Mouse (Mus musculus): ENCODE results near the gene Scn9a.

The Scn9a gene

DNA sequence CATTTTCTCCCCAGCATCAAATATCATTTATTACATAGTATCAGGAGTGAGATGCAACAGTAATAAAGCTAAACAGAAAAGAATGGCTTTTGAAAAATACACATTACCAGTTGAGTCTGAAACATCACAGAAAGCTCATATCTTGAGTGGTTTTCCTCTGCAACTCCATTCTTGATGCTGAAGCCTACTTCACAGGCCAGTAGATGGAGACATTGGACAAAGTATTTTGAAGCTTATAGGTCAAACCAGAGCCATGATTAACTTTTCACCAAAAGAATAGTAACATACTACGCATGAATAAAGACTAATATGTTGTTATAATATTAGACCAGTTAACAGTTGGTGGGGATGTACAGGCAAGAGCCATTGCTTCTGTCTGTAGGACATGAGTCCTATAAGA lies 172.3 kb downstream of the Scn9a start:
- DNase-seq (ENCODE audit: low spot score in 2 of 2) = no peak

DNA sequence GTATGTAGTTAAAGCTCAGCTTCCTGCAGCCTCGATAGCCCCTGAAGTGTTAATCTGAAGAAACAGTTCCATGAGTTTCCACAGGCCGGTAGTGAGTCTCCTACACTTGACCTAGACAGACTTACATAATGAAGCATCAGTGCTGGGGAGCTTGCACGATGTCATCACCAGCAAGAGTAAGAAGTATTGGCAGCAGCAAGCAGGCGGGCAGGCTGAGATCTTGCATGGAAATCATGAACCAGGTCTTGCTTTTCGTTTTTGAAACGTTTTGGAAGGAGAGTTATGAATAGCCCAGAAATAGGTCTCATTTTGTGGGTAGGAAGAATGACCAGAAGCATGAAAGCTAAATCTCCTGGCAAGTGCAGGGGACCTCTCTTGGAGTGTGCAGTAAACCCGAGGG lies 194.1 kb downstream of the Scn9a start, which contains the start of gene Scn1a:
Gene Scn1a, minus strand, starts transcription at position 130 of the 400 bp plus-strand sequence.
- DNase-seq (ENCODE audit: low spot score in 2 of 2) = no peak

DNA sequence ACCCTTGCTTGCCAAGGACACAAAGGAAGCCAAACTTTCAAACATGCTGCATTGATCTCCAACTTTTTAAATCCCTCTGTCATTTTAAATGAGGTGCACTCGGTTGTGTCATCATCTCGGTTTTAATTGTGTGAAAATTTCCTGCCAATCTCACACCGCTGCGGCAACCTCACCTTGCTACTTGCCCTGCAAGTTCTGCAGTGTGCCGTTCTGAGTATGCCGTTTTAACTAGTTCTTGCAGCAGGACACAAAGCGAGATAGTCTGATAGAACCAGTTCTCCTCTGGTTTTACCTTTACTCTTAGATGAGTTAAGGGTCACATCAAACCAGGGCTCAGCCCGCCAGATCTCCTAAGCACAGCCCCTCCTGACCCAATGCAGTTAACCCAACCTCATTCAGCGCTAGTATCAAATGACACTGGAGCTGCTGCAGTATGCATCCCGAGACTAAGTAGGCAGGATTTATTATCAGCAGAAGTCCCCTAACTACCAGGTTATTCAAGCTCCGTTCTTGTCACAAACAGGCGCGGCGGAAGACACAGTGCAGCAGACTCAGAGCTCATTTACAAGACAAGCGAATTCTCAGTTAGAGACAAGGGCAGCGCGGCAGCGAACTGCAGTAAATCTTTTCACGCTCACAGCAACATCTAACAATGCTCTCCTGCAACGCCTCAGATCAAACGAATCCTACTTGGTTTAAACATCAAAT lies 194.8 kb downstream of the Scn9a start:
- DNase-seq (ENCODE audit: low spot score in 2 of 2) = peak in 1 of 2 experiments; percentile 8

DNA sequence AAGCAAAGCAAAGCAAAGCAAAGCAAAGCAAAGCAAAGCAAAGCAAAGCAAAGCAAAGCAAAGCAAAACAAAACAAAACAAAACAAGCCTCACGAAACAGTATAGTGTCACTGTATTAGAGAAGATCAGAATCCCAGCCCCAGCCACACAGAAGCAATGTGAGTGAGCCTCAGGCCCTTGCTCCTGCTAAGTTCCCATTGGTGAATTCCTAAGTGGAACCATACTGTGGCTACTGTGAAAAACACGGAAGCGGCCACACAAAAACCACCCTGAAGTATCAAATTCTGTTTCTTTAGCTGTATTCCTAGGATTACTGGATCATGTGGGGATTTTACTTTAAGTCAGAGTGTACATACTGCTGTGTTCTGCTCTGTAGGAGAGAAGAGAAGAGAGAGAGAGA lies 198.5 kb downstream of the Scn9a start:
- DNase-seq (ENCODE audit: low spot score in 2 of 2) = no peak
